ENCODE assay signal across 8 mouse cellular contexts in genomic region chr7:111191674-111192073, GRCm38 (mm10).
DNase-seq lines count a peak whose midpoint lies in the region.

No protein-coding gene starts in this region.

- intact Hi-C loops in heart, postnatal 36 days (cut with DNase I): no loop called here

- DNase-seq in cerebellum, adult 18-20 months: peak; percentile 18 to 33
- DNase-seq in cerebellum, adult 11-12 months: no peak
- peak; percentile 8 for DNase-seq in ovary, postnatal 10 days (ENCODE audit: low spot score)
- DNase-seq in ovary, adult 18-20 months (ENCODE audit: low spot score): no peak
- DNase-seq in heart, postnatal 36 days: peak; percentile 19 to 36
- DNase-seq in lung, postnatal 14 days: peak; percentile 37
- no peak for DNase-seq in T-cell, adult 2 months (ENCODE audit: low spot score)
- DNase-seq in frontal cortex, postnatal 36 days (ENCODE audit: low spot score in 2 of 2): no peak

Comparison
In these comparisons a context has a peak if more than half of its experiments do, and no peak if none do; other contexts are left out.
1. DNase-seq: peak in cerebellum, adult 18-20 months (2 of 2), ovary, postnatal 10 days (single experiment), heart, postnatal 36 days (2 of 2) and lung, postnatal 14 days (single experiment); none in cerebellum, adult 11-12 months (single experiment), ovary, adult 18-20 months (single experiment), T-cell, adult 2 months (single experiment) and frontal cortex, postnatal 36 days (0 of 2).